Mouse (Mus musculus) adrenal gland, adult 10 weeks (tissue): ENCODE measurements around the gene Cryga. TPM values are rescaled to one million over a fixed set of nuclear protein-coding genes. Genes with fewer than 3 reads are reported as not detected.

Experiments
- polyA plus RNA-seq: library from polyadenylated mRNA; stranded (reverse); fragments of 350-450 nt; fragmentation: Illumina TruSeq; extraction: RNeasy Lipid Tissue Mini Kit (QIAGEN cat#74804); gene quantifications from one replicate; pipeline ENCODE4 v1.2.3, GENCODE M21; 2014; ENCODE audit warnings: low read depth, low replicate concordance

Cryga gene
- not detected for polyA plus RNA-seq

GRCm38 (mm10) chr1:65103273-65103672 is at the start of gene Cryga:
Cryga (minus strand) TSS chr1:65103373.

GRCm38 (mm10) chr1:65122574-65123372 is 19.6 kb upstream of the Cryga start, which contains the start of gene D630023F18Rik:
D630023F18Rik (minus strand) TSS chr1:65123214.

GRCm38 (mm10) chr1:65119438-65119837 is 16.3 kb upstream of the Cryga start, which contains the start of gene Gm28845:
Gm28845 (minus strand) TSS chr1:65119558.

GRCm38 (mm10) chr1:65082188-65082587 is 21.0 kb downstream of the Cryga start, which contains the start of gene Crygb:
Crygb (minus strand) TSS chr1:65082288.

GRCm38 (mm10) chr1:65073589-65073988 is 29.6 kb downstream of the Cryga start, which contains the start of gene Crygc:
Crygc (minus strand) TSS chr1:65073689.

GRCm38 (mm10) chr1:65063352-65063751 is 39.8 kb downstream of the Cryga start, which contains the start of gene Crygd:
Crygd (minus strand) TSS chr1:65063452.

GRCm38 (mm10) chr1:65050952-65051351 is 52.2 kb downstream of the Cryga start, which contains the start of gene Cryge:
Cryge (minus strand) TSS chr1:65051149.

Other genes with a start within 250 kb of the Cryga start
- 10.3 TPM for gene Plekhm3, start 146.5 kb downstream of the Cryga start, polyA plus RNA-seq
- gene Akr1cl, start 70.6 kb downstream of the Cryga start, polyA plus RNA-seq: 2,102 TPM
- gene Cryge, start 52.2 kb downstream of the Cryga start, polyA plus RNA-seq: not detected
- not detected for gene Crygd, start 39.9 kb downstream of the Cryga start, polyA plus RNA-seq
- not detected for gene Crygc, start 29.7 kb downstream of the Cryga start, polyA plus RNA-seq
- gene Crygb, start 21.1 kb downstream of the Cryga start, polyA plus RNA-seq: not detected
- not detected for gene Gm28845, start 16.2 kb upstream of the Cryga start, polyA plus RNA-seq
- not detected for gene D630023F18Rik, start 19.8 kb upstream of the Cryga start, polyA plus RNA-seq
- 1,552 TPM for gene Idh1, start 83.1 kb upstream of the Cryga start, polyA plus RNA-seq
- gene Pikfyve, start 83.3 kb upstream of the Cryga start, polyA plus RNA-seq: 31.7 TPM
- not detected for gene Pth2r, start 178.7 kb upstream of the Cryga start, polyA plus RNA-seq